Mouse (Mus musculus) forebrain, embryonic 14.5 days (tissue): ENCODE data around the gene Ola1. TPM values are rescaled to one million over a fixed set of nuclear protein-coding genes. Genes with fewer than 3 reads are reported as not detected.

ENCODE experiments used
- ATAC-seq: fragments of 200-750 bp; cut with Nextera tagmentation; 2 replicates; pipeline ENCODE4 v1.8.0; 2017; ENCODE audit warnings: mild to moderate bottlenecking, moderate library complexity
- DNase-seq: peaks from one replicate; pipeline ENCODE4 v3.0.0-alpha.2; 2015; ENCODE audit warnings: low spot score
- H3K27ac ChIP-seq: fragments of 300-500 bp; sonication (generic); 2 replicates; pipeline ENCODE4 v1.5.1; 2014; ENCODE audit warnings: low read depth, mild to moderate bottlenecking, control low read depth, low read length, moderate library complexity
- H3K27me3 ChIP-seq: fragments of 300-500 bp; sonication (generic); replicated peaks from 2 replicates; pipeline ENCODE4 v1.6.1; 2014; ENCODE audit warnings: low read length, control low read depth, mixed read lengths; ENCODE audit not compliant: control insufficient read depth, insufficient read depth
- H3K36me3 ChIP-seq: fragments of 300-500 bp; sonication (generic); 2 replicates; pipeline ENCODE4 v1.6.1; 2014; ENCODE audit warnings: low read length, control low read depth; ENCODE audit not compliant: control insufficient read depth, insufficient read depth
- H3K4me1 ChIP-seq: fragments of 300-500 bp; sonication (generic); 2 replicates; pipeline ENCODE4 v1.6.1; 2014; ENCODE audit warnings: antibody characterized with exemption, low read length, control low read depth; ENCODE audit not compliant: control insufficient read depth, insufficient read depth
- H3K4me2 ChIP-seq: fragments of 300-500 bp; sonication (generic); 2 replicates; pipeline ENCODE4 v1.6.1; 2014; ENCODE audit warnings: mild to moderate bottlenecking, control low read depth, low read length
- H3K4me3 ChIP-seq: fragments of 300-500 bp; sonication (generic); 2 replicates; pipeline ENCODE4 v1.5.1; 2014; ENCODE audit warnings: low read depth, low read length, control low read depth
- H3K9ac ChIP-seq: fragments of 300-500 bp; sonication (generic); 2 replicates; pipeline ENCODE4 v1.6.1; 2014; ENCODE audit warnings: mild to moderate bottlenecking, low read length, control low read depth, moderate library complexity
- H3K9me3 ChIP-seq: fragments of 300-500 bp; sonication (generic); replicated peaks from 2 replicates; pipeline ENCODE4 v1.6.1; 2016; ENCODE audit warnings: low read length, control low read depth, mixed read lengths; ENCODE audit not compliant: control insufficient read depth
- WGBS: fragments of 180-500 bp; shearing (Covaris S2); extraction: QIAGEN DNeasy Blood & Tissue Kit; methylation state at CpG from one replicate; pipeline ENCODE4 v1.1.7; 2014; 5-methylcytosine and 5-hydroxymethylcytosine counted together
- polyA plus RNA-seq: library from polyadenylated mRNA; unstranded; fragments of >200 nt; fragmentation: Nextera tagmentation; extraction: Ambion mirVana; gene quantifications from 2 replicates; pipeline ENCODE4 v1.2.1, GENCODE M21; 2014

Gene Ola1
- polyA plus RNA-seq, 1 experiment from 2014 or later, result 80.9 TPM

GRCm38 (mm10) chr2:73069223-73069825 lies 149.4 kb downstream of the Ola1 start:
- H3K9me3 ChIP-seq, result no peaks in the 10 kb centered on the region
- no peak overlapping the region for H3K4me3 ChIP-seq
- H3K4me2 ChIP-seq, result no peak overlapping the region
- 91% methylated on average over 7 of the region's 7 CpGs for WGBS
- no peak overlapping the region for H3K27ac ChIP-seq
- H3K27me3 ChIP-seq, result no peaks in the 10 kb centered on the region
- DNase-seq, result no peak
- H3K9ac ChIP-seq, result no peak overlapping the region
- H3K36me3 ChIP-seq, result no peaks in the 10 kb centered on the region
- ATAC-seq, result no peak
- no peaks in the 10 kb centered on the region for H3K4me1 ChIP-seq

- Histone ChIP-seq H3K4me3 (no peak overlapping the region), H3K9ac (no peak overlapping the region), H3K27ac (no peak overlapping the region), H3K27me3 (no peaks in the 10 kb centered on the region), H3K9me3 (no peaks in the 10 kb centered on the region), H3K36me3 (no peaks in the 10 kb centered on the region), H3K4me1 (no peaks in the 10 kb centered on the region), H3K4me2 (no peak overlapping the region)
- no peak for DNase-seq
- WGBS, result 38% methylated on average over 20 of the region's 20 CpGs
- no peak for ATAC-seq
Measured at GRCm38 (mm10) chr2:73066307-73067167, 152.2 kb downstream of the Ola1 start.

DNA sequence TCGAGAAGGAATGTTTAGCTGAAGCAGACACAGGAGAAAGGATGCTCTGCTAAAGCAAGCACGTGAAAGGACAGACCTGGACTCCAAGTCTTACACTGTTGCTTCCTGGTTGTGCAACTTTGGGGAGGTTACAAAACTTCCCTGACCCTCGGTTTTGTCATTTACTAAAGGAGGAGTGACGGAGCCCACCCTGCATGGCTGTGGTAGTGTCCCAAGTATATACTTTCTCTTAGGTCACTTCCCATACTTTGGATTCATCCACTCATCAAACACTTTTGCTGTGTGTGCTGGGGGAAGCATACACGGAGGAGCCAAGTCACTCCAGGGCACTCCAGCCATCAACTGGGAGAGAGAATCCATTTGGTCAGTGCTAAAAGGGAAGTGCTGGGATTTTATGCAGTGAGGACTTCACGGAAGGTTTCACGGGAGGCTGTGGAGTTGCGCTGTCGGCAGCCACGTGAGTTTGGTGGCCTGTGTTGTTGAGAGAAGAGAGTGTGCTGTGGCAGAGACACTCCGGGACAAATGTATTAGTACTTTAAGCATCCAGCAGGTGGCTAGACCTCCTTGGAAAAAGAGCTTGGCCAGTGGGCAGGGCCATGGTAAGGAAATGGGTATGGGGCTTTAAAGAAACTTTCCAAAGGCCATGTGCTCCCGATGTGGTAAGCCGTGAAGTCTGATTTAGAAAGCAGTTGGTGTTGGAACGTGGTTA lies 154.7 kb downstream of the Ola1 start:
- Histone ChIP-seq H3K36me3 (no peaks in the 10 kb centered on the region), H3K4me1 (no peaks in the 10 kb centered on the region), H3K9ac (no peak overlapping the region), H3K27ac (no peak overlapping the region), H3K9me3 (no peaks in the 10 kb centered on the region), H3K4me3 (no peak overlapping the region), H3K4me2 (no peak overlapping the region), H3K27me3 (no peaks in the 10 kb centered on the region)
- ATAC-seq, result no peak
- WGBS, result 84% methylated on average over 14 of the region's 14 CpGs
- DNase-seq, result no peak

- Histone ChIP-seq H3K27ac (no peak overlapping the region), H3K9me3 (no peaks in the 10 kb centered on the region), H3K4me1 (no peaks in the 10 kb centered on the region), H3K4me2 (no peak overlapping the region), H3K9ac (no peak overlapping the region), H3K27me3 (no peaks in the 10 kb centered on the region), H3K4me3 (no peak overlapping the region), H3K36me3 (no peaks in the 10 kb centered on the region)
- DNase-seq (no peak), ATAC-seq (no peak)
- 80% methylated on average over 6 of the region's 6 CpGs for WGBS
Measured at GRCm38 (mm10) chr2:73060259-73060585, 158.5 kb downstream of the Ola1 start.

- no peak overlapping the region for H3K9ac ChIP-seq
- H3K4me3 ChIP-seq, result no peak overlapping the region
- no peak overlapping the region for H3K4me2 ChIP-seq
- H3K4me1 ChIP-seq, result no peaks in the 10 kb centered on the region
- H3K9me3 ChIP-seq, result no peaks in the 10 kb centered on the region
- H3K27me3 ChIP-seq, result no peaks in the 10 kb centered on the region
- no peaks in the 10 kb centered on the region for H3K36me3 ChIP-seq
- peak; percentile 31 for DNase-seq
- ATAC-seq, result no peak
- no peak overlapping the region for H3K27ac ChIP-seq
- WGBS, result 39% methylated on average over 12 of the region's 12 CpGs
Measured at GRCm38 (mm10) chr2:73059550-73060258, 159.0 kb downstream of the Ola1 start.

DNA sequence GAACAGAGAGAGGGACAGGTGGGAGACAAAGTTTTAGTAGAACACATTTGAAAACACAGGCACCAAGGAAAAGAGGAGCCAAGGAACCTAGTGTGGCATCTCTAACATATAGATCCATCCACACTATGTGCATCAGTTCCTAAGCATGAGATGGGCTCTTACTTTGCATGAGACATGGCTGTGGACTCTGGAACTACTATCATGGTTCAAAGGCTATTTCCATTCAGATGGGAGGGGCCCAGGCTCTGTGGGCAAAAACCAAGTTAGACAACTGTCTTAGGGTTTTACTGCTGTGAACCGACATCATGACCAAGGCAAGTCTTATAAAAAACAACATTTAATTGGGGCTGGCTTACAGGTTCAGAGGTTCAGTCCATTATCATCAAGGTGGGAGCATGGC lies 160.4 kb downstream of the Ola1 start:
- no peak overlapping the region for H3K9ac ChIP-seq
- no peaks in the 10 kb centered on the region for H3K4me1 ChIP-seq
- H3K36me3 ChIP-seq, result no peaks in the 10 kb centered on the region
- no peaks in the 10 kb centered on the region for H3K27me3 ChIP-seq
- no peaks in the 10 kb centered on the region for H3K9me3 ChIP-seq
- ATAC-seq, result no peak
- H3K27ac ChIP-seq, result no peak overlapping the region
- no peak overlapping the region for H3K4me3 ChIP-seq
- WGBS, result 92% methylated on average over 1 of the region's 1 CpGs
- H3K4me2 ChIP-seq, result no peak overlapping the region
- no peak for DNase-seq

DNA sequence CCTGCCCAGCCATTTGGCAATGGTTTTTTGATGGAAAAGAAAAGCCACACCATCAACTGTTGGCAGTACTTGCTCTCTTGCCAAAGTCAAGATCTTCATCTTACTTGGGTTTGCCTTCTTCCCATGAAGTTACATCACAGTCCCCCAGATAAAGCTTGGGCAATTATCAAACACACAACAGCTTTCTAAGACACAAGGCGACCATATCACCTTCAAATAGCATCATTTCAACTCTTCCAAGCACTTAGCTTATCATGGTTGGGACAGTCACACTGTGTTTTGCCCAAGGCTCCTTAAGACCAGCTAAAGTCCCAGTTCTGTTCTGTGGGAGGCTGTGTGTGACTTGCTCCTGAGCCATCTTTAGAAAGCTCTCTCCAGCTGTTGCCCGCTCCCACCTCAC lies 161.1 kb downstream of the Ola1 start:
- no peak overlapping the region for H3K9ac ChIP-seq
- H3K9me3 ChIP-seq, result no peaks in the 10 kb centered on the region; the same call in 1 of the 2 replicates
- no peaks in the 10 kb centered on the region for H3K27me3 ChIP-seq
- DNase-seq (no peak), ATAC-seq (no peak)
- no peaks in the 10 kb centered on the region for H3K36me3 ChIP-seq
- no peak overlapping the region for H3K4me3 ChIP-seq
- no peak overlapping the region for H3K27ac ChIP-seq
- no peak overlapping the region for H3K4me2 ChIP-seq
- 89% methylated on average over 2 of the region's 2 CpGs for WGBS
- no peaks in the 10 kb centered on the region for H3K4me1 ChIP-seq

- no peaks in the 10 kb centered on the region for H3K27me3 ChIP-seq
- H3K36me3 ChIP-seq, result no peaks in the 10 kb centered on the region
- no peak for ATAC-seq
- H3K4me3 ChIP-seq, result no peak overlapping the region
- H3K4me1 ChIP-seq, result no peaks in the 10 kb centered on the region
- H3K4me2 ChIP-seq, result no peak overlapping the region
- H3K27ac ChIP-seq, result no peak overlapping the region
- no peaks in the 10 kb centered on the region; the same call in 1 of the 2 replicates for H3K9me3 ChIP-seq
- no peak overlapping the region for H3K9ac ChIP-seq
- no peak for DNase-seq
- WGBS, result 88% methylated on average over 17 of the region's 17 CpGs
Measured at GRCm38 (mm10) chr2:73056090-73056956, 162.4 kb downstream of the Ola1 start.
